Mouse (Mus musculus) mesoderm, embryonic 11.5 days (tissue): ENCODE results near the gene Ppp1r12b.
"Not testable (repeated sequence)": the region's sequence is repeated elsewhere in the genome, so short reads cannot be mapped to it uniquely, and the experiment has no call there.

ENCODE experiments used
- DNase-seq: peaks from one replicate; pipeline ENCODE4 v3.0.0-alpha.2; 2012; ENCODE audit warnings: low read depth, low spot score

Gene Ppp1r12b

GRCm38 (mm10) chr1:134851211-134851610 lies 104.5 kb downstream of the Ppp1r12b start:
- no peak for DNase-seq

DNA sequence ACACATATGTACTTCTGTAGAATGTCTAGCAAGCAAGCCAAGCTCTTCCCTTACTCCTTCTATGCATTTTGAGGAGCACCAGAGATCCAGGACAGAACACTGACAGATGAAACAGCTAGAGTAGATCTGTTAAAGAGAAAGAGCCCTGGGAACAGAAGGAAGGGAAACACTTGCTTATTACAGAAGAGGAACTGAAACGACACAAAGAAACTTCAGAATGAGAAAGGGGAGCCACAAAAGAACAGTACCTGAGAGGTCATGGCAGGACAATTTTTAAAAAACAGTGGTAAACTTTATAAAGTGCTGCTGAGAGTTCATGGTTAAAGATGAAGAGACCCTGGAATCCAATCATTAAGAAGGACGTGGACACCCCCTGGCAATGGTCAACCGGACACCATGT lies 105.4 kb downstream of the Ppp1r12b start:
- DNase-seq = no peak

DNA sequence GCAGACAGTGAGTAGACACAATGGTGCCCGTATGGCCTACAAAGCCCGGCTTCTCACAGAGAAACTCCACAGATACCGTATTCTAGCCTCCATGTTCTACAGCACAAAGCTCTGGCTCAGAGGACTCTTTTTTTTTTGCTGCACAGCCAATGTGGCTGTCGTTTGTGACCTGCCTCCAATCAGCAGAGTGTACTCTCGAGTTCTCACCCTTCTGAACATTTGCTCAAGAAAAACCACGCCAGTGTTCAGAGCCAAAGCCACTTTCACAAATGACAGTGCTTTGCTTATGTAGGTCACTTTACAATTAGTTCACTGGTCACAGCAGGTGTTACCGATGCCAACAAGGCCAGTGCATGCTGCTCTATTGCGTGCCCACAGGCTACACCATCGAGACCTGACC lies 107.9 kb downstream of the Ppp1r12b start:
- DNase-seq = no peak

GRCm38 (mm10) chr1:134846295-134846988 lies 109.3 kb downstream of the Ppp1r12b start:
- no peak for DNase-seq

DNA sequence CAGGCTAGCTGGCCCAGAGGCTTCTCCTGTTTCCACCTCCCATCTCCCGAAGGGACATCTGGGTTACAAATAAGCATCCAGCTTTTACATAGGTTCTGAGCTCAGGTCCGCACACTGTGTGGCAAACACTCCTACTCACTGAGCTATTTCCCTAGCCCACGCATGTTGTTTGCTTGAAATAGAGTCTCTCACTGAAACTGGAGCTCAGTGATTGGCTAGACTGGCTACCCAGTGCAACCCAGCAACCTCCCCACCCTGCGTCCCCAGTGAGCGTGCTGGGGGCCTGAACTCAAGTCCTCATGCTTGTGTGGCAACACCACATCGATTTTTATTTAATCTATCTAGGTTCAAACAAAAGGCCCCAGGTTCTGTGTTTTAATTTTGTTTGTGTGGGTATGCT lies 112.4 kb downstream of the Ppp1r12b start:
- no peak for DNase-seq

DNA sequence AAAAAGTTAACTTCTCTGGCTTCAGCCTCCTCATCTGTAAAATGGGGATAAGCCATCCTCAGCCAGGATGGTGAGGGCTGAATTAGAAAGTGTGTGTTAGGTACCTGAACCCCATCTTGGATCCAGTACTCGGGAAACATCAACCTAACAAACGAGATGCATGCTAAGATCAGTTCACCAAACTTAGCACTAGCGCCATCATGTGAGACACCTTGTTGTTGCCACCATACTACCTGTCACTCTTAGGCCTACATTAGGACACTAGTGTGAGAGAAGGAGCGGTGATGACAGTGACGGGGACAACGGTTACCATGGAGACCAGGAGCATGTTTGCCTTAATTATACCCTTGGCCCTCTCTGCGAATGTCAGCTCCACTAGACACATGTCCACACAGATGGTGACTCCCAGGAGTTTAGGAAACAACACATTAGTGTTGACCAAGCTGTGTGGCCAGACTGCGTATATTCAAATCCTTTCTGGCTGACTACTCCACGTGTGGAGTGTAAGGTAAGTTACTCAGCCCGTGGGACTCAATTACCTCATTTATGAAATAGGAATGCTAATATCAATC lies 118.7 kb downstream of the Ppp1r12b start:
- DNase-seq = peak; percentile 26

GRCm38 (mm10) chr1:134830881-134831280 lies 124.9 kb downstream of the Ppp1r12b start:
- not testable (repeated sequence) for DNase-seq

GRCm38 (mm10) chr1:134829635-134830034 lies 126.1 kb downstream of the Ppp1r12b start:
- DNase-seq = peak; percentile 22

GRCm38 (mm10) chr1:134824896-134825295 lies 130.8 kb downstream of the Ppp1r12b start:
- no peak for DNase-seq

- no peak for DNase-seq
Observed at GRCm38 (mm10) chr1:134823842-134824241, 131.9 kb downstream of the Ppp1r12b start.

- DNase-seq = no peak
Observed at GRCm38 (mm10) chr1:134823323-134823722, 132.4 kb downstream of the Ppp1r12b start.

DNA sequence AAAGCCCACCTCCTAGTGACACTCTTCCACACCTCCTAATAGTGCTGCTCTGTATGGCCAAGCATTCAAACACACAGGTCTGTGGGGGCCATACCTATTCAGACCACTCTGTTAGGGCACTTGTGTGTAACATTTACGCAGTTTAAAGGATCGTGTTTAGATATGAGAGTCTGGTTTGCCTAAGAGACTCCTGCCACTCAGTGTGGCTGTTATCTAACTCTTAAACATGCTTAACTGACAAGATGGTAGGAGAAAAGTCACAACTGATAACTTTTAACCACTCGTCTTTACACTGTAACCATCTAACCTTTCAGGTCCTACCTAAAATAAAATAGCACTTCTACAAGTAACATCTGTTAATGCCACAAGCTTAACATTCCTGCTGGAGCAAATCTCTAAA lies 134.9 kb downstream of the Ppp1r12b start:
- no peak for DNase-seq

GRCm38 (mm10) chr1:134819196-134819595 lies 136.5 kb downstream of the Ppp1r12b start:
- DNase-seq = no peak

DNA sequence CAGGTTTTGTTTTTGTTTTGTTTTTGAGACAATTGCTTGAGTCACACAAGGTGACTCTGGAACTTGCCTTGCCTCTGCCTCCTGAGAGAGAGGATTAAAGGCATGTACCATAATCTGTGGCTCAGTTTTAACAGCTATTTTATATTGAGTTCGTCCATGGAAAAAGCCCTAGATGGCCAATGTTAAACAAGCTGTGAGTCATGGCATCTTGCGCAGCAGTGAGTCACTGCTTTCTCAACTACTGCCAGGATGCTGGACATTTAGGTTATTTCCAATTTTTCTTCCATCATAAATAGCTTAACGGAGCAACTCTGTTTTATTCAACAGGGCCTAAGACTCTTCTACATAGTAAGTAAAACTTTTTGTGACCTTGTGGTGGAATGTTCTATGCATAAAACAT lies 137.0 kb downstream of the Ppp1r12b start:
- DNase-seq = no peak

DNA sequence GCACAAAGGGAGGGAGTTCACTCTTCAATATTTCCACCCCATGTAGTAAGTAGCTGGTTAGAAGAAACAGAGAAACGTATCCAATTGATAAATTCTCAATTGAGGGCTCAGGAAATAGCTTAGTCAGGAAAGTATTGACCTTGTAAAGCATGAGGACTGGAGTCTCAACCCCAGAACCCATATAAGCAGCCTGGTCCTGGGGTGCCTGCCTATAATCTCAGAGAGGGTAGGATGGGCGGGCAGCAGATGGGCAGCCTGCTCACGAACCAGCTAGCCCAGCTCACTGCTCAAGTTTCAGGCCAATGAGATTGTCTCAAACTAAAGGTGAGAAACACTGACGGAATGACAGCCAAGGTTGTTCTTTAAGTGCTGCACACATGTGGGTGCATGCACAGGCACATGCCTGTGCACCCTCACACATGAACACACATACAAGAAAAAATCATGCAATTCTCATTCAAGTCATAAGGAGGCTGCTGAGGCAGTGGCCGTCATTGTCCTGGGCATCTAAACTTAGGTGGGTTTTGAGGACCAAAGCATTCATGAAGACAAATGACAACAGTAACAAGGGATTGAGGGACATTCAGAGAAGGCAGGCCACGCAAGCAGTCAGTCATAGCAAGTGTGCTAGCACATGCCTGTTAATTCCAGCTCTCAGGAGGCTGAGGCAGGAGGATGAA lies 137.7 kb downstream of the Ppp1r12b start:
- DNase-seq = no peak

DNA sequence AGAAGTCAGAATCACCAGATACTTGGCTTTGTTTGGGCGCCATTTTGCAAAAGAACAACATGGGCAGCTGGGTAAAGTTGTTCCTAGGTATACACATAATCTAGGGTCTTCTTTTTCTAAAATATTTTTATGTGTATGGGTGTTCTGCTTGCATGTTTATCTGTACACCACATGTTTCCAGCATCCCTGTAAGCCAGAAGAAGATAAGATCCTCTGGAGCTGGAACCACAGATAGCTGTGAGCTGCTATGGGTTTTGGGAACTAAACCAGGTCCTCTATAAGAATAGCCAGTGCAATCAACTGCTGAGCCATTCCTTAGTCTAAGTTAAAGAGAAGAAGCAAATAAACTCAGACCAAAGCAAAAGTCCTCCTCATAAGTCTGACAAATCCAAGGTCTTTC lies 138.6 kb downstream of the Ppp1r12b start:
- DNase-seq = no peak

GRCm38 (mm10) chr1:134816617-134817016 lies 139.1 kb downstream of the Ppp1r12b start:
- DNase-seq = no peak

DNA sequence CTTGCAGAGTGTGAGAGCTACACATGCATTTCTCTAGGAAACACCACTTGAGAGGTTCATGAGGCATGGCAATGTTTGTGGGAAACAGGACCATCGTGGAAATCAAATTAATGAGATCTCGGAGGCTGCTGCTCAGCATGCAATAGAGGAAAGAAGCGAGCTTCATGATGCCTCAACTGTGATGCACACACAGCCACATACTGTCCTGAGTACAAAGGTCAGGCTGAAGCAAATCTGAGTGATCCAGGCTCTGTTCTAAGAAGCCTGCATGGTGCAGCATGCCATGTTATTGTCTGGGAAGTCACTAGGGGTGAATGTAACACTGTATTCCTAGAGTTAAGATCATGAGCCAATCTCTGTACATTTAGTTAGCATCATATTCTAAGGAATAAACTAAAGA lies 140.0 kb downstream of the Ppp1r12b start:
- no peak for DNase-seq

GRCm38 (mm10) chr1:134805471-134805870 lies 150.3 kb downstream of the Ppp1r12b start:
- no peak for DNase-seq

- no peak for DNase-seq
Observed at GRCm38 (mm10) chr1:134804373-134804772, 151.4 kb downstream of the Ppp1r12b start.

- no peak for DNase-seq
Observed at GRCm38 (mm10) chr1:134803286-134804117, 152.2 kb downstream of the Ppp1r12b start.

GRCm38 (mm10) chr1:134801758-134802157 lies 154.0 kb downstream of the Ppp1r12b start:
- no peak for DNase-seq
